Mouse (Mus musculus) spleen, adult 2 months (tissue): ENCODE measurements around the gene Gba2. TPM values are rescaled to one million over a fixed set of nuclear protein-coding genes. Genes with fewer than 3 reads are reported as not detected.
"Not testable (repeated sequence)": the region's sequence is repeated elsewhere in the genome, so short reads cannot be mapped to it uniquely, and the experiment has no call there.

Experiments used
- DNase-seq, 2 experiments: peaks; one replicate each; pipeline versions ENCODE4 v3.0.0 to v3.0.0-alpha.2; 2012 to 2021; ENCODE audit warnings: low spot score in 2 of 2, low read depth in 1 of 2
- H3K27ac ChIP-seq: fragments of 200-500 bp; 2 replicates; pipeline ENCODE4 v1.5.1; 2012; ENCODE audit warnings: low read length, inconsistent platforms; ENCODE audit not compliant: insufficient read depth
- H3K27me3 ChIP-seq: fragments of 200-500 bp; 2 replicates; pipeline ENCODE4 v1.6.1; 2012; ENCODE audit warnings: mild to moderate bottlenecking, moderate library complexity, low read length, inconsistent platforms; ENCODE audit not compliant: control insufficient read depth, insufficient read depth
- H3K36me3 ChIP-seq: fragments of 200-500 bp; 2 replicates; pipeline ENCODE4 v1.6.1; 2012; ENCODE audit warnings: mild to moderate bottlenecking, low read length, inconsistent platforms; ENCODE audit not compliant: control insufficient read depth, insufficient read depth
- H3K4me1 ChIP-seq: fragments of 200-500 bp; 2 replicates; pipeline ENCODE4 v1.6.1; 2011; ENCODE audit warnings: inconsistent platforms; ENCODE audit not compliant: control insufficient read depth, insufficient read depth, insufficient read length
- H3K4me3 ChIP-seq: fragments of 200-500 bp; 2 replicates; pipeline ENCODE4 v1.5.1; 2011; ENCODE audit warnings: mild to moderate bottlenecking, inconsistent platforms; ENCODE audit not compliant: insufficient read depth, insufficient read length; ENCODE audit errors: extremely low read depth
- CTCF ChIP-seq: fragments of 200-500 bp; IDR thresholded peaks from 2 replicates; pipeline ENCODE4 v1.5.1; 2011; ENCODE audit warnings: mild to moderate bottlenecking, inconsistent platforms; ENCODE audit not compliant: insufficient read depth, insufficient read length, insufficient replicate concordance; ENCODE audit errors: extremely low read depth
- POLR2A ChIP-seq: fragments of 200-500 bp; IDR thresholded peaks from 2 replicates; pipeline ENCODE4 v1.6.1; 2011; ENCODE audit warnings: low read depth, low read length, inconsistent platforms
- WGBS: fragments of 180-500 bp; shearing (Covaris S2); methylation state at CpG from one replicate; pipeline ENCODE4 v1.1.7; 2018; 5-methylcytosine and 5-hydroxymethylcytosine counted together
- polyA plus RNA-seq: library from polyadenylated mRNA; depleted of rRNA; stranded (reverse); fragments of >200 nt; gene quantifications from 2 replicates; pipeline ENCODE4 v1.2.3, GENCODE M21; 2012

The Gba2 gene
- polyA plus RNA-seq, 1 experiment: 28.8 TPM

DNA sequence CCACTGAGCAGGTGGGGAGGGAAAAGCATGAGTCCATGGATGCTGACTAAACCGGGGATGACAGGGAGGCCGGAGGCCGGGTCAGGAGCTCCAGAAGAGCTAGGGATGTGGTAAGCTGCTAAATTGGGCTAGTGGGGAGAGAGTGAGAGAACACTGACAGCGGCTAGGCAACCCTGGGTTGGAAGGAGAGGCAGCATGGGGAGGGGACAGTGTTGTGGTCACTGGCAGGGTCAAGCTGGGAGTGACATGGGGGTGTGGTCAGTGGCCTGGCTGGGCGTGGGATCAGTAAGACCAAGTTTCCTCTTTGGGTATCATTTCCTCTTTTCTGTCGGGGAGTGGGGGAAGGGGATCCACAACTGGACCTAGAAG lies 18.4 kb downstream of the Gba2 start:
- H3K4me1 ChIP-seq: peaks cover 25% of the 10 kb centered on the region; the same call in 1 of the 2 replicates
- H3K4me3 ChIP-seq: peak overlapping the region; percentile 64
- H3K27ac ChIP-seq: peak overlapping the region; percentile 76
- peaks cover 14% of the 10 kb centered on the region for H3K36me3 ChIP-seq
- no peaks in the 10 kb centered on the region for H3K27me3 ChIP-seq
- peak in 1 of 2 experiments; percentile 42 for DNase-seq
- TF ChIP-seq CTCF (no peak), POLR2A (no peak)
- 2% methylated on average over 6 of the region's 6 CpGs for WGBS

GRCm38 (mm10) chr4:43559519-43560242 lies 19.0 kb downstream of the Gba2 start:
- H3K27ac ChIP-seq: peak overlapping the region; percentile 76
- peaks cover 25% of the 10 kb centered on the region; the same call in 1 of the 2 replicates for H3K4me1 ChIP-seq
- no peak for DNase-seq
- H3K4me3 ChIP-seq: peak overlapping the region; percentile 64; the same call in 1 of the 2 replicates
- no peaks in the 10 kb centered on the region for H3K27me3 ChIP-seq
- peaks cover 18% of the 10 kb centered on the region for H3K36me3 ChIP-seq
- WGBS: 19% methylated on average over 13 of the region's 13 CpGs
- TF ChIP-seq POLR2A (no peak), CTCF (no peak)

GRCm38 (mm10) chr4:43558631-43559356 lies 19.9 kb downstream of the Gba2 start:
- H3K4me1 ChIP-seq: peaks cover 25% of the 10 kb centered on the region; the same call in 1 of the 2 replicates
- H3K27me3 ChIP-seq: no peaks in the 10 kb centered on the region
- TF ChIP-seq POLR2A (no peak), CTCF (no peak)
- H3K36me3 ChIP-seq: peaks cover 26% of the 10 kb centered on the region
- 9% methylated on average over 13 of the region's 13 CpGs for WGBS
- peak overlapping the region; percentile 77 for H3K27ac ChIP-seq
- peak overlapping the region; percentile 32; the same call in 1 of the 2 replicates for H3K4me3 ChIP-seq
- peak; percentile 23 to 71 for DNase-seq

GRCm38 (mm10) chr4:43558028-43558630 lies 20.5 kb downstream of the Gba2 start:
- TF ChIP-seq CTCF: no peak
- no peak for TF ChIP-seq POLR2A
- H3K4me1 ChIP-seq: peaks cover 22% of the 10 kb centered on the region; the same call in 1 of the 2 replicates
- H3K4me3 ChIP-seq: peak overlapping the region; percentile 7; the same call in 1 of the 2 replicates
- H3K36me3 ChIP-seq: peaks cover 32% of the 10 kb centered on the region
- peak overlapping the region; percentile 77 for H3K27ac ChIP-seq
- WGBS: 18% methylated on average over 5 of the region's 5 CpGs
- no peaks in the 10 kb centered on the region for H3K27me3 ChIP-seq
- no peak for DNase-seq

DNA sequence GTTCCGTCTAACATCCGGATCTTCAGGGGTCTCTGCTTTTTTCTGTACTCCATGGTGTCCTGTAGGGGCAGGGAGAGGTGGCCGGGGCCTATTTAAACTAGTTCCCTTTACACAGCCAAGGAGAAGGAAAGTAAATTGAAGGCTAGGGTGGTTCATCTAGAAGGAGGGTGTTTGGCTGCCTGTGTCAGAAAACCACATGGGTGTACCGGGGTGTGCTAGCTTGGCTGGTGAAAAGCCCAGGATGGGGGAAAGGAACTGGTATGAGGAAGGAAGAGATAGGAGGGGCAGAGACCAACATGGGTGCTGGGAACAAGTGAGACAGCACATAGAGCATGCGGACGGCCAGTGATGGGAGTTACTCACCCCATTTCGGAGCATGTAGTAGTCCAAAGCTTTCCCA lies 22.7 kb downstream of the Gba2 start:
- Histone ChIP-seq H3K4me3 (no peak overlapping the region), H3K27me3 (no peaks in the 10 kb centered on the region), H3K4me1 (peaks cover 21% of the 10 kb centered on the region; the same call in 1 of the 2 replicates), H3K27ac (no peak overlapping the region), H3K36me3 (peaks cover 48% of the 10 kb centered on the region)
- TF ChIP-seq POLR2A (no peak), CTCF (no peak)
- no peak for DNase-seq
- 79% methylated on average over 7 of the region's 7 CpGs for WGBS

DNA sequence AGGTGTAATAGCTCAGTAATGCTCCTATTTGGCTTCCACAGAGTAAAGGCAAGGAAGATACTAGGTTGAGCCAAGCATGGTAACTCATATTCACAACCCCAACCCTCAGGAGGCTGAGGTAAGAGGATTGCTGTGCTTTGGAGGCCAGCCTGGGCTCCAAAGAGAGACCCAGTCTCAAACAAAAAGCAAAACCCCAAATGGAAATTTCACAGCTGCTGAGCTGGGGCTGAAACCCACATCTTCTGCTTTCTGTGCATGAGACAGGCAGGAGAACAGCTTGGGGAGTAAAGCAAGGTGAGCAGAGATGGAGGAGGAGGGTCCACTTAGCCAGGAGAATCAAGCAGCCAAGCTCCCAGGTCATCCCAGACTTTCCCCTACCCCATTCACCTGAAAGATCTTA lies 24.8 kb downstream of the Gba2 start:
- no peak overlapping the region for H3K27ac ChIP-seq
- DNase-seq: no peak
- H3K4me3 ChIP-seq: no peak overlapping the region
- peaks cover 67% of the 10 kb centered on the region for H3K36me3 ChIP-seq
- H3K4me1 ChIP-seq: peaks cover 14% of the 10 kb centered on the region; the same call in 1 of the 2 replicates
- no peaks in the 10 kb centered on the region for H3K27me3 ChIP-seq
- TF ChIP-seq POLR2A (no peak), CTCF (no peak)

DNA sequence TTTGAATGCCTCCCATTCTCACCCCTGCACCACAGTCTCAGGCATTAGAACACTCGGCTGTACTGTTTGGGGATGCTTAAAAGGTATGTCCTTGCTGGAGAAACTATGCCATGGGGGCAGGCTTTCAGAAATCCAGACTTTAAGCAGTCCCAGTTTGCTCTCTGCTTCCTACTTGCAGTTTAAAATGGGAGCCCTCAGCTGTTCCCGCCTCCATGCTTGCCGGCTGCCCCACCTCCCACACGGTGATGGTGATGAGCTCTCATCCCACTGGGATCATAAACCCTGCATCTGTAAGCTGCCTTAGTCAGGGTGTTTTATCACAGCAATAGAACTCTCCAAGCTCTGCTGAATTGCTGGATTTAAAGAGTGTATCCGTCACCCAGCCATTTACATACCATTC lies 26.2 kb downstream of the Gba2 start:
- no peak for DNase-seq
- Histone ChIP-seq H3K27ac (no peak overlapping the region), H3K4me3 (no peak overlapping the region), H3K4me1 (peaks cover 3% of the 10 kb centered on the region; the same call in 1 of the 2 replicates), H3K36me3 (peaks cover 80% of the 10 kb centered on the region), H3K27me3 (no peaks in the 10 kb centered on the region)
- WGBS: 98% methylated on average over 5 of the region's 5 CpGs
- TF ChIP-seq POLR2A (no peak), CTCF (no peak)

DNA sequence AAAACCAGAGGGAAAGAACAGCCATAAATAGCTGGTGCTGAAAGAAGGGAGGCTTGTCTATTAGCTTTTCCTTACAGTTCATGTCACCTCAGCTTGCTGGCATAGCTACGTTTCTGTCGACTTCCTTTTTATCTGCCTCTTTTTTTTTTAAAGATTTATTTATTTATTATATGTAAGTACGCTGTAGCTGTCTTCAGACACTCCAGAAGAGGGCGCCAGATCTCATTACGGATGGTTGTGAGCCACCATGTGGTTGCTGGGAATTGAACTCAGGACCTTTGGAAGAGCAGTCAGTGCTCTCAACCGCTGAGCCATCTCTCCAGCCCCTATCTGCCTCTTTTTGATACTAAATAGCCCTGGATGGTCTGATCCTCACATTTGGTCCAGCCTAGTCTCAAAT lies 26.8 kb downstream of the Gba2 start:
- H3K27me3 ChIP-seq, H3K27ac ChIP-seq, DNase-seq, H3K4me3 ChIP-seq, H3K4me1 ChIP-seq: not testable (repeated sequence)
- peaks cover 85% of the 10 kb centered on the region for H3K36me3 ChIP-seq
- WGBS: 84% methylated on average over 6 of the region's 6 CpGs
